Mouse (Mus musculus): Measurements from ENCODE around the gene Lamtor1.

DNA sequence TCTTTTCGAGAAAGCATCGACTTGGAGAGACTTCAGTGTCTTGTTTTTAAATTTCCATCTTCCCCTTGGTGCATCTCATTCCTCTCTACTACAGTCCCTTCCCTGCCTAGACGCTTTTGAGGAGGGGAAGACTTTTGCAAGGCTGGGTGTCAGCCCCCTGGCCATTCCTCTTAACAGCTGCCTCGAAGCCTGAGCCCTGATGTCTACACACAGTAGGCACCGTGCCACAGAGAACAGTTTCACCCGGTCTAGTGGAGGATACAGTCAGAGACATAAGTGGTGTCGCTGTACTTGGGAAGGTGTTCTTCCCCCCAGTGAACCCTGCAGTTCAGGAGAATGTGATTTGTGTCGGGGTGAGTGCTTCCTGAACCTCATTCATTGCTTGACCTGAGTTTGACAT is 992 bp downstream of the Lamtor1 start:
- no peak for TF ChIP-seq CTCF (IDR thresholded peaks at IDR 0.05)
- TF ChIP-seq EP300 (IDR thresholded peaks at IDR 0.05): no peak
